Mouse (Mus musculus): ENCODE measurements around the gene Eif2b5.

The Eif2b5 gene

DNA sequence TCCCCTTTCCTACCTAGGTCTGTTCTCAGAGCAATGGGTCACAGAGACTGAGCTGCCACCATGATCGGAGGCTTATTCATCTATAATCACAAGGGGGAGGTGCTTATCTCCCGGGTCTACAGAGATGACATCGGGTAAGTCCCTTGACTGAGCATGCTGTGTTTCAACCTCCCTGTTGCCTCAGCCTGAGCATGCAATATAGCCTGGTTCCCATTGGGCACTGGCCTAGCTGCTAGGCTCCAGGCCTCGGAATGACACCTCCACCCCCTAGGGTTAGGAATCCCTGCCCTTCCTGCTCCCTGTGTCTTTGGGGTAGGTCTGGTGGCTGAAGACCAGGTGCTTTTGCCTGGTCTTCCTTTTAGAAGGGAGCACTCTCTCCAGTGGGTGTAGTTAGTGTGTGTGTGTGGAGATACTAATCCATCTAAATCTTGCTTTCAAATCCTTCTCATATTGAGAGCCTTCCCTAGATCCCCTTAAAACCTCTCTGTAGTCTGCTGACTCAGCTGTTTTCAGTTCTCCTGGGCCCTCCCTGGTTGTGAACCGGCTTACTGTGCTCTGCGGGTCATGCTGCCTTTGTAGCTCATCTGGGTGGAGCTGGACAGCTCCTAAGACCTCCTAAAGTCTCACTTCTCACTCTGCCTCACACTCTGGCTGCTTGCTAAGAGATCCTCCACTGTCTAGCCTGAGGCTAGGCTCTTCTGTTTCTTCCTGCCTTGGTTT, 39.1 kb downstream of the Eif2b5 start:
- DNase-seq: no peak

DNA sequence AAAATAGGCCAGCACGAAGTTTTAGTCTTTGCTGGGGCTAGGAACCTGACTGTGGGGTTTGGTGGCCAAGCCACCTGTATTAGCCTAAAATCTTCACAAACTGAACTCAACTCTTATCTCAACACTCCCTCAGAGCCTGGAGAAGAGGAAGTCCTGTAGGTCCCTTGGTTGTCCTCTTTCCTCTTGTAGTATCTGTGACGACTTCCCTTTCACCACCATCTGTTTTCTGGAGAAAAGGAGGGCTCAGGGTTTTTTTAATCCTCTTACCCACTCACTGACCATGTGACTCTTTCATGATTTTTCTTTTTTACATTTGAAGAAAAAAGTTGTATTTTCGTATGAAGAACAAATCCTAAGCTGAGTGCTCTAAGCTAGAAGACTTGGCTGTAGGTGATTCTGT, 41.0 kb downstream of the Eif2b5 start:
- DNase-seq: no peak

DNA sequence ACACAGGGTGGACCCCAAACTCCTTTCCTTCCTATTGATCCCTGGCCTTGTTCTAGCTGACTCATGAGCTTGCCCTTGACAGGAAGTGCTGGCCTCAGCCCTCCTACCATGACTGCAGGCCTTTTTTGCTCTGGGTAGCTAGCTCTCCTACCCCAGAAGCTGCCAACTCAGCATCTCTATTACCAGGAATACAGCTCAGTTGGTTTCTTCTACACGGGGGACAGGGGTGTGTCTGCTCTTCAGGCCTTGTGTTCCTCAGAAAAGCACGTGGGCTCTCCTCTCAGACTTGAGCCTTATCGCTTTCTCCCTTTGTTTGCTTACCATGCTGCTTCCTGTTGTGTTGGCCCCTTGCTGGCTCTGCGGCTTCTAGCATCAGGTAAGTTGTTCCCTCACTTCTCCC, 41.8 kb downstream of the Eif2b5 start:
- DNase-seq: no peak

DNA sequence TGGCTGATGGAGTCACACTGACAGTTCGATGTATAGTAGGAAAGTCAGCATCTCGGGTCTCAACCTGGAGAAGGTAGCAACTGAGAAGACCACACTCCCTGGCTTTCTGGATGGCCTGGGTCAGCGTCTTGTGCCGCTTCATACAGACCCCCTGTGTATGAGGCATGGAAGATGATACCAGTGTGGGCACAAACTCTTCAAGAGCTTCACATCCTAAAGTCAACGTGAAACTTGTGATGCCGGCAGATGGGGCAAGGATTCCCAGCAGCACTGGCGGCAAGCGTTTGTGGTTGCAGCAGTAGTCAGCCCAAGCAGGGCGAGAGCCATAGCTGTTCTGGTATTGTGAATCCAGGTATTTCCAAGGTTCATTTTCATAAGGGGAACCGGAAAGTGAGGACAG, 47.1 kb downstream of the Eif2b5 start:
- no peak for DNase-seq

DNA sequence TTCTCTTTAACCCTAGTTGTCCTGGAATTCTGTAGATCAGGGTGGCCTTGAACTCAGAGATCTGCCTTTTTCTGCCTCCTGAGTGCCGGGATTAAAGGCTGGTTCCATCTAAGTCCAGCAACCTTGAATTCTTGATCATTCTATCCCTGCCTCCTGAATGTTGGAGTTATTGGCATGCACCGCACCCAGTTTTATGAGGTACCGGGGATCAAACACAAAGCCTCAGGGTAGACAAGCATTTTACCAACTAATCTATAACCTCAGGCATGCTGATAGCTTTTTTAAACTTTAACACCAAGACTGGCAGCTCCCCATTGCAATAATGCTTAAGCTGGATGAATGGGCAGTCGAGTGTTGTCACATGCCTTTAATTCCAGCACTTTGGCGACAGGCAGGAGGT, 48.8 kb downstream of the Eif2b5 start:
- no peak for DNase-seq

DNA sequence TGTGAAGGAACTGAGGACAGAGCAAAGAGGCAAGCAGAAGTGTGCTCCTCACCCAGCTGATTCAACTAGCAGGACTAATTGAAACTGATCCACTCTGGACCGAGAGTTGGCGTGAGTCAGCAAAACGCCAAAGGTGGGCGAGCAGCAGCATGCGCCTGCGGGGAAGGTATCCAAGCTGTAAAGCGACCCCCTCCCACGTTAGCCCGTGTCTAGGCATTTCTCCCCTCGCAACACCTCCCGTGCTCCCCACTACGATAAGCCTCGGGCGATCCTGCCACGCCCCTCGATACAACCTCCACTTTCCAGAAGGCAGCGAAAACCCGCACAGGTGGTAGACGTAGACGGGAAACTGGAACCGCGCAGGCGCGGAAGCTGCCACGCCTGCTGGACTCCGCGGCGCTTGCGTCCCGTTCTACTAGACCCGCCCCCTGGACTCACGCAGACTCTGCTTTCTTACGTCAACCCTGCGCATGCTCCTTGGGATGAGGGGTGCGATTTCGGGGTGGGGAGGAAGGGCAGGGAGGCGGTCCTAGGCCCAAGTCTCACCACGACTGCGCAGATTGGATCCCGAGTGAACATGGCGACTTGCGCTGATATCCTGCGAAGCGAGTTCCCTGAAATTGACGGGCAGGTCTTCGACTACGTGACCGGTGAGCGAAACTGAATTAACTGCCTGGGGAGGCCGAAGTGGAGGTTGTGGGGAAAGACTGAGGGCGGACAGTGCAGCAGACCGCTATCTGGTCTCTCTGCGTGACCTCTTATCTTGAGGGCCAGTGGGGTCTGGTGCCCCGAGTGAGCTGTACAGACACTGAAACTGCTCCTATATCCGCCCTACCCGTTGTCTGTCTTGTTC, 49.7 kb downstream of the Eif2b5 start, which contains the start of gene Abcf3:
Abcf3 (plus strand) TSS at position 482 of the 853 bp plus-strand sequence.
- peak; percentile 99 for DNase-seq

DNA sequence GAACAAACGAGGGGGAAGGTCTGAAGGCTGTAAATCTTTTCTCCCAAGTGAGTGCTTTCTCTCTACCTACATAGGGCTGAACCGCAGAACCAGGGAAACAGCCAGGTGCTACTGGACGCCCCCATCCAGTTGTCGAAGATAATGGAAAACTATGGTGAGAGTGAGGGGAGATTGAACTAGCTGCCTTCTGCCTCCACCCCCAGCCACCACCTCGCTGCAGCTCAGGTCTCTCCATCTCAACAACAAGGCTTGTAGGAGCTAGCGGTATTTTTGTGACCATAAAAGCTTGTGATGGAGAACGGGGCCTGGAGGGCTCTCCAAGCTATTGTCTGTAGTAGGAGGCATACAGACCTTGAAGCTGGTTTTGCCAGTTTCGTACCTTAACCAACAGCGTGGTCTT, 50.5 kb downstream of the Eif2b5 start:
- no peak for DNase-seq

DNA sequence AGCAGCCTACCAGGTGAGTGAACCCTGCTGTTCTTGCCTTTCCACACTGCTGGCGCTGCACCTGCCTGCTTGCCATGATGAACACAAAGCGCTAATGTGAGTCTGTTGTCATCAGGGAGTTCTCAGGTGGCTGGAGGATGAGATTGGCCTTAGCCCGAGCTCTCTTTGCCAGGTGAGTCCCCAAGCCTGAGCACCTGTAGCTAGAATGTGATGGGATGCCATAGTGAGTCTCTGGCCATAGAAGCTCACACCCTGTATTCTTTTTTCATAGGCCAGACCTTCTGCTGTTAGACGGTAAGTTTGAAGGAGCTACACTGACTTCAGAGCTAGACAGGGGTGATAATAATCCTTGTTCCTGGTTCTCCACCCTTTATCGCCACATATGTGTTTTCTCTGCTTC, 53.1 kb downstream of the Eif2b5 start:
- DNase-seq: no peak

DNA sequence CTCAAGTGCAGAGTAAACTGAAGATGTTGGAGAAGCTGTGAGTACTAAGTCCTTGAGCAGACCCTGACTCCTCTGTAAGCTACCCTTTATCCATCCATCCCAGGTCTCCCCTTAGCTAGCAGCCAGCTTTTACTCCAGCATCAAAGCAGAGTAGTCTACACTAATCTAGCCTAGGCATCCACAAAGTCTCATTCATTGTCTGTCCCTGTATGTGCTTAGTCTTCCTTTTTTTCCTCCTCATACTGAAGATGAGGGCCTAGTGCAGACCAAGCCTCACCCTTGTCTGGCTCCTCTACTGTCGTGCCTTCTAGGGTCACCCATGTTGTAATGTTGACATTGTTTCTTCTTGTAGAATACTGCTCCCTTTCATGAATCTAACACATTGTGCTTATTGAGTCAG, 54.0 kb downstream of the Eif2b5 start:
- DNase-seq: no peak

DNA sequence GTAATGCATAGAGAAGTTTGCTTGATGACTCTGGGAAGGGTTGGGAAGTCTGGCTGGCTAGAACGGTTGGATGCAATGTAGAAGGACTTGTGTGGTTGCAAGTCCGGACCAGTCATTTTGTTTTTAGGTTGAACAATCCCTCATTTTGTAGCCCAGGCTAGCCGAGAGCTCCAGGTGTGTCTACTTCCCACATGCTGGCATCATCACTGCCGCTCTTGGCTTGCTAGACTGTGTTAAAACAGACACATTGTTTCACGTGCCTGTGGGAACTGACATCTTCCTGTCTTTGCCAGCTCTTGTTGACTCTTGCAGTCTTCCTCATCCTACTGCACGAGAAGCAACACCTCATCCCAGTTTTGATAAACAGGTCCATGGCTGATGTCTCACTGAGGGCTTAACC, 56.4 kb downstream of the Eif2b5 start:
- DNase-seq: no peak

DNA sequence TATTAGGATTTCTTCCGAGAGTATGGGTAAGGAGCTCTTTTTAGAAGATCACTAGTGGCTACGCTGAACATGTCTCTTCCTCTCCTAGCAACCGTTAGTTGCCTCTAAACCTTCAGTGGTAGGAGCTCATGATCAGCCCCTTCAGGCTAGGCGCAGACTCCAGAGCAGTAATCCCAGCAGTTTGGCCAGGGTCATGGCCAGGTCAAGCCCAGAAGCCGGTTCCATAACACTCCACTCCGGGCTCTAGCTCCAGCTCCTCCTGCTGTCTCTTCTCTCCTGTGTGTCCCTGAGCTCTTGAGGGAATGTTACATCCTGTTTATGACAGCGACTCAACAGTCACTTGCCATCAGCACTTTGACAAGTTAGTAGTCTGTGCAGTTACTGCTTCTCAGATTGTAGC, 58.8 kb downstream of the Eif2b5 start:
- DNase-seq: no peak
